Mouse (Mus musculus): Measurements from ENCODE around the gene Pdcd4. TPM values are rescaled to one million over a fixed set of nuclear protein-coding genes. Genes with fewer than 3 reads are reported as not detected.

The Pdcd4 gene
- 39.0 and 41.2 TPM in 2 replicates for polyA plus RNA-seq (2015; fragmentation: Nextera tagmentation; extraction: Ambion mirVana)

DNA sequence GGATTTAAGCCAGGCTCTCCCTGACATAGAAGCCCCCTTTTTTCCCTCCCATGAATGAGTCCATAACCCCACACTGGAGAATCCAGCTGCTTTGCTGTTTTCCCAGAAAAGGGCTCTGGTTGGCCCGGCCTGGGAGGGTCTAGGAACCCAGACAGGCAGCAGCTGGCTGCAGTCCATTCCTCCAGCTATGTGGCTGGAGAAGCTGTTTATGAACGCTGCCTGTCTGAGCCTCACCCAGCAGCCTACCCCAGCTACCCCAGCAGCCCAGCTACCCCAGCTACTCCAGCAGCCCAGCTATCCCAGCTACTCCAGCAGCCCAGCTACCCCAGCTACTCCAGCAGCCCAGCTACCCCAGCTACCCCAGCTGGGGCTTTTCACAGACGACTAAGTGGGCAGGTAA is at the start of gene Pdcd4:
Pdcd4 (plus strand) TSS at position 171 of the 400 bp plus-strand sequence.
- Histone ChIP-seq H3K9ac (replicated peaks) (peak within 1 kb of the TSS; percentile 42; the same call in 1 of the 2 replicates), H3K9me3 (ENCODE audit: low read length) (no peaks in the 10 kb centered on the region), H3K27me3 (ENCODE audit: insufficient read depth, low read length) (no peaks in the 10 kb centered on the region), H3K27ac (ENCODE audit: low read depth) (peak within 1 kb of the TSS; percentile 83), H3K4me1 (ENCODE audit: insufficient read depth) (peaks cover 68% of the 10 kb centered on the region), H3K4me3 (ENCODE audit: low read depth, low read length) (no peak within 1 kb of the TSS), H3K36me3 (replicated peaks; ENCODE audit: insufficient read depth, low read length) (no peaks in the 10 kb centered on the region), H3K4me2 (ENCODE audit: low read depth, low read length) (peak within 1 kb of the TSS; percentile 7; the same call in 1 of the 2 replicates)
- DNase-seq (peak; percentile 36), ATAC-seq (no peak)
- 38% methylated on average over 3 of the region's 3 CpGs for WGBS (ENCODE audit: insufficient replicate concordance)
- TF ChIP-seq CTCF (IDR thresholded peaks at IDR 0.05; ENCODE audit: low read depth) (no peak), EP300 (IDR thresholded peaks at IDR 0.05; ENCODE audit: low read depth) (no peak)

DNA sequence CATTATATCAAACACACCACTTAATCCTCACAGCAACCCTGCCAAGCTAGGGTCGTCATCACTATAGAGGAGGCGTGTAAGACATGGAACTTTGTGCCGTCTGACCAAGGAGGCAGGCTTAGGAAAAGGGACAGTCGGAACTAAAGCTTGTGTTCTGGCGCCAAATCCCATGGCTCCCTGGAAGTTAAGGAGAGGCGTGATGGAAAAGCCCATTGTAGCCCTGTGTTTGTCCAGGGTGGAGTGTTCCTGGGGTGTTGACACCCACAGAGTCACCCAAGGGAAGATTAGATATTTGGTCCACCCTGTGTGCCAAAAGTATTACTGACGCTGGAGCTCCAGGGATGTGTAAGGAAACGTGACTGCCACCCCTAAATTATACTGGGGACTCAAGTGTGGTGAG is 48.1 kb upstream of the Pdcd4 start:
- no peaks in the 10 kb centered on the region for H3K9me3 ChIP-seq (ENCODE audit: low read length)
- H3K36me3 ChIP-seq (replicated peaks; ENCODE audit: insufficient read depth, low read length) = no peaks in the 10 kb centered on the region
- TF ChIP-seq EP300 (IDR thresholded peaks at IDR 0.05; ENCODE audit: low read depth) = no peak
- no peak for TF ChIP-seq CTCF (IDR thresholded peaks at IDR 0.05; ENCODE audit: low read depth)
- no peaks in the 10 kb centered on the region for H3K27me3 ChIP-seq (ENCODE audit: insufficient read depth, low read length)
- DNase-seq (no peak), ATAC-seq (no peak)
- H3K4me2 ChIP-seq (ENCODE audit: low read depth, low read length) = no peak overlapping the region
- no peak overlapping the region for H3K4me3 ChIP-seq (ENCODE audit: low read depth, low read length)
- 89% methylated on average over 8 of the region's 8 CpGs for WGBS (ENCODE audit: insufficient replicate concordance)
- no peaks in the 10 kb centered on the region for H3K4me1 ChIP-seq (ENCODE audit: insufficient read depth)
- H3K9ac ChIP-seq (replicated peaks) = no peak overlapping the region
- no peak overlapping the region for H3K27ac ChIP-seq (ENCODE audit: low read depth)

DNA sequence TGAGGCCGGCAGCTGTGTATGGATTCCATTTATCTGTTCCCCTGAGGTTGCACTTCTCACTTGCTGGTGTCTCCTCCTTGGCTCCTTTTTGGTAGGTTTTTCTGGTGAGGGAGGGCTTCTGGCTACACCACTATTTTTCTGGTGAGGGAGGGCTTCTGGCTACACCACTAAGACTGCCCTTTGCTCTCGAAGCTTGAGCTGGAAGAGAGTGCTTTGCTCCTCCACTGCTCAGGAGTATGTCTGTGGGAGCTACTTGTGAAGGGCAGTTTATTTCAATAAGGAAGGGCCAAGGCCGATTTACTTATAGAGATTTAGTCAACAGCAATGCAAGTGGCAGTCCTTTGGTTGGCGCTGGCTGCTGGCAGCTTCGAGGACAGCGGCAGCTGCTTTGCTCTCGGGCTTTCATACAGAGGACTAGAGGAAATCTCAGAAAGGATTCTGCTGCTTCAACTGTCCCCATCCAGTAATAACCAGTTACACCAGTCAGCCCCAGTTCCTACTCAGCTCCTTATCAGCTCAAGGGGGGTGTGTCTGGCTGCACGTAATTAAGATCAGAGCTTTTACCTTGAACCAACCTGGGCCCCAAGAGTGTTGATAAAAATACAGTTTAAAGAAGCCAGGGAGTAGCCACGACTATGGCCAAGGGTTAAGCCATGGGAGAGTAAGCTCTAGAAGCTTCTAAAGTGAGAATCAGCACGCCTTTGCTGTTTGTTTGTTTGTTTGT is 43.6 kb upstream of the Pdcd4 start:
- 0 out of 2 replicates have a peak, but pooled peaks have one; percentile 13 for TF ChIP-seq EP300 (IDR thresholded peaks at IDR 0.05; ENCODE audit: low read depth)
- TF ChIP-seq CTCF (IDR thresholded peaks at IDR 0.05; ENCODE audit: low read depth) = no peak
- DNase-seq (no peak), ATAC-seq (no peak)
- WGBS (ENCODE audit: insufficient replicate concordance) = 72% methylated on average over 10 of the region's 10 CpGs
- Histone ChIP-seq H3K4me1 (ENCODE audit: insufficient read depth) (peaks cover 14% of the 10 kb centered on the region), H3K27ac (ENCODE audit: low read depth) (no peak overlapping the region), H3K9me3 (ENCODE audit: low read length) (no peaks in the 10 kb centered on the region), H3K4me2 (ENCODE audit: low read depth, low read length) (no peak overlapping the region), H3K4me3 (ENCODE audit: low read depth, low read length) (no peak overlapping the region), H3K9ac (replicated peaks) (no peak overlapping the region), H3K27me3 (ENCODE audit: insufficient read depth, low read length) (no peaks in the 10 kb centered on the region), H3K36me3 (replicated peaks; ENCODE audit: insufficient read depth, low read length) (no peaks in the 10 kb centered on the region)

DNA sequence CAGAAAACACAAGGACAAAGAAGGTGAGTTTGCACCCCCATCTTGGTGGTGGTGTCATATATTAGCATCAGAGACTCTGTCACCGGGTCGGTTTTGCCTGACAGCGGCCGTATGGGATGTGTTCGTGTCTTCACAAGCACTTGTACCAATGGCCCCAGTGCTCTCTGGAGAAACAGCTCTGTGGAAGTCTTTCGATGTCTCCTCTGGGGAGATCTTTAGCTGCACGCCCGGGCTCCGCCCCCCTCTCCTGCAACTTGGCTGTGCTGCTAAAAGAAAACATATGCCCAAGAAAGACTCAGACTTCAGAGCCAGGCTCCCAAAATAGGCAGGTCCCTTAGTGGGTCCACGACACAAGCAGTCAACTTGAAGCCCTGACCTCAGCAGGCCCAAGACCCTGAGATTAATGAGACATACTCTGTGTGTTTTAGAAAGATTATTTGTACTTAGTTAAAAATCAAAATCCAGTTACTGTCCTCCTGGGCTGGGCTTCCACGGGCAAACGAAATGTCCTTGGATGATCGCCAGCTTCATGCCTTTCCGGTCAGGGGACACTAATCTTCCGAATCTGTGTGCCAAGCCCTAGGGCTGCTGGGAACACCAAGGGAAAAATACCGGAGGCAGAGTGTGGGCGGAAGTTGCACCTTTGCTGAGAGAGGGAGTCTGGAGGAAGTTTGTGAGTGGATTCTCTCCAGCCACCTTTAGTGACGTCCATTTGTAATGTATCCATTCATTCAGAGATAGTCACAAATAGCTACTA is 41.7 kb upstream of the Pdcd4 start:
- no peaks in the 10 kb centered on the region for H3K36me3 ChIP-seq (replicated peaks; ENCODE audit: insufficient read depth, low read length)
- 0 out of 2 replicates have a peak overlapping the region, but pooled peaks have one; percentile 15 for H3K4me2 ChIP-seq (ENCODE audit: low read depth, low read length)
- peak overlapping the region; percentile 78 for H3K27ac ChIP-seq (ENCODE audit: low read depth)
- H3K9me3 ChIP-seq (ENCODE audit: low read length) = no peaks in the 10 kb centered on the region
- peaks cover 14% of the 10 kb centered on the region for H3K4me1 ChIP-seq (ENCODE audit: insufficient read depth)
- peak; percentile 86 for ATAC-seq
- 63% methylated on average over 18 of the region's 18 CpGs for WGBS (ENCODE audit: insufficient replicate concordance)
- peak; percentile 74 for DNase-seq
- H3K27me3 ChIP-seq (ENCODE audit: insufficient read depth, low read length) = no peaks in the 10 kb centered on the region
- H3K4me3 ChIP-seq (ENCODE audit: low read depth, low read length) = no peak overlapping the region
- no peak overlapping the region for H3K9ac ChIP-seq (replicated peaks)
- TF ChIP-seq EP300 (IDR thresholded peaks at IDR 0.05; ENCODE audit: low read depth) (peak; percentile 5; the same call in 1 of the 2 replicates), CTCF (IDR thresholded peaks at IDR 0.05; ENCODE audit: low read depth) (no peak)

DNA sequence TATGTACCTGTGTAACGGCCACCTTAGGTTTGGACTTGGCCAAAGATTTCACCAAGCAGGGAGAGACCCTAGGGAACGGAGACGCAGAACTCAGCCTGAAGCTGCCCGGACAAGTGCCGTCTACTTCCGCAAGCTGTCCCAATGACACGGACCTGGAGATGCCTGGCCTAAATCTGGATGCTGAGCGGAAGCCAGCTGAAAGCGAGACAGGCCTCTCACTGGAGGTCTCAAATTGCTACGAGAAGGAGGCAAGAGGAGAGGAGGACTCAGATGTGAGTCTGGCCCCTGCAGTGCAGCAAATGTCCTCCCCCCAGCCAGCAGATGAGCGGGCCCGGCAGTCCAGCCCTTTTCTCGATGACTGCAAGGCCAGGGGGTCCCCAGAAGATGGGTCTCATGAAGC is 40.7 kb upstream of the Pdcd4 start:
- no peak for ATAC-seq
- WGBS (ENCODE audit: insufficient replicate concordance) = 88% methylated on average over 13 of the region's 13 CpGs
- Histone ChIP-seq H3K4me3 (ENCODE audit: low read depth, low read length) (no peak overlapping the region), H3K27me3 (ENCODE audit: insufficient read depth, low read length) (no peaks in the 10 kb centered on the region), H3K4me2 (ENCODE audit: low read depth, low read length) (no peak overlapping the region), H3K9ac (replicated peaks) (no peak overlapping the region), H3K27ac (ENCODE audit: low read depth) (no peak overlapping the region), H3K4me1 (ENCODE audit: insufficient read depth) (peaks cover 14% of the 10 kb centered on the region), H3K36me3 (replicated peaks; ENCODE audit: insufficient read depth, low read length) (no peaks in the 10 kb centered on the region), H3K9me3 (ENCODE audit: low read length) (no peaks in the 10 kb centered on the region)
- DNase-seq = no peak
- no peak for TF ChIP-seq CTCF (IDR thresholded peaks at IDR 0.05; ENCODE audit: low read depth)
- TF ChIP-seq EP300 (IDR thresholded peaks at IDR 0.05; ENCODE audit: low read depth) = no peak

Data from liver, postnatal 0 days (tissue).